Mouse (Mus musculus): ENCODE data around the gene Lrrc36. TPM values are rescaled to one million over a fixed set of nuclear protein-coding genes. Genes with fewer than 3 reads are reported as not detected.

The Lrrc36 gene
- polyA plus RNA-seq, 1 experiment from 2014 or later: 0.16 TPM

GRCm38 (mm10) chr8:105466700-105467291, 53.4 kb downstream of the Lrrc36 start:
- no peaks in the 10 kb centered on the region for H3K9me3 ChIP-seq (ENCODE audit: control insufficient read depth, low read length)
- no peak overlapping the region for H3K27ac ChIP-seq (ENCODE audit: low read depth)
- no peaks in the 10 kb centered on the region for H3K27me3 ChIP-seq (replicated peaks; ENCODE audit: control insufficient read depth, insufficient read depth, low read length)
- H3K36me3 ChIP-seq (ENCODE audit: control insufficient read depth, insufficient read depth, low read length): no peaks in the 10 kb centered on the region
- H3K9ac ChIP-seq (ENCODE audit: low read length): no peak overlapping the region
- DNase-seq (ENCODE audit: low spot score) (no peak), ATAC-seq (replicated peaks; ENCODE audit: low FRiP score, low TSS enrichment, low read depth) (no peak)
- H3K4me3 ChIP-seq (ENCODE audit: low read depth, low read length): no peak overlapping the region
- WGBS: 75% methylated on average over 7 of the region's 7 CpGs
- H3K4me1 ChIP-seq (replicated peaks; ENCODE audit: control insufficient read depth, insufficient read depth, low read length): peaks cover 11% of the 10 kb centered on the region; the same call in 1 of the 2 replicates
- H3K4me2 ChIP-seq (ENCODE audit: low read length): no peak overlapping the region

GRCm38 (mm10) chr8:105467396-105467985, 54.1 kb downstream of the Lrrc36 start:
- Histone ChIP-seq H3K9me3 (ENCODE audit: control insufficient read depth, low read length) (no peaks in the 10 kb centered on the region), H3K4me1 (replicated peaks; ENCODE audit: control insufficient read depth, insufficient read depth, low read length) (peaks cover 11% of the 10 kb centered on the region; the same call in 1 of the 2 replicates), H3K36me3 (ENCODE audit: control insufficient read depth, insufficient read depth, low read length) (no peaks in the 10 kb centered on the region), H3K4me2 (ENCODE audit: low read length) (no peak overlapping the region), H3K9ac (ENCODE audit: low read length) (no peak overlapping the region), H3K27me3 (replicated peaks; ENCODE audit: control insufficient read depth, insufficient read depth, low read length) (0 out of 2 replicates have a peak, but pooled peaks cover 2% of the 10 kb centered on the region), H3K27ac (ENCODE audit: low read depth) (no peak overlapping the region), H3K4me3 (ENCODE audit: low read depth, low read length) (no peak overlapping the region)
- DNase-seq (ENCODE audit: low spot score) (no peak), ATAC-seq (replicated peaks; ENCODE audit: low FRiP score, low TSS enrichment, low read depth) (no peak)
- WGBS: 91% methylated on average over 10 of the region's 10 CpGs

GRCm38 (mm10) chr8:105468002-105468720, 54.8 kb downstream of the Lrrc36 start:
- Histone ChIP-seq H3K4me3 (ENCODE audit: low read depth, low read length) (no peak overlapping the region), H3K9ac (ENCODE audit: low read length) (no peak overlapping the region), H3K4me2 (ENCODE audit: low read length) (no peak overlapping the region), H3K27me3 (replicated peaks; ENCODE audit: control insufficient read depth, insufficient read depth, low read length) (peaks cover 7% of the 10 kb centered on the region), H3K27ac (ENCODE audit: low read depth) (no peak overlapping the region), H3K4me1 (replicated peaks; ENCODE audit: control insufficient read depth, insufficient read depth, low read length) (peaks cover 11% of the 10 kb centered on the region; the same call in 1 of the 2 replicates), H3K9me3 (ENCODE audit: control insufficient read depth, low read length) (no peaks in the 10 kb centered on the region), H3K36me3 (ENCODE audit: control insufficient read depth, insufficient read depth, low read length) (peaks cover 3% of the 10 kb centered on the region; the same call in 1 of the 2 replicates)
- no peak for ATAC-seq (replicated peaks; ENCODE audit: low FRiP score, low TSS enrichment, low read depth)
- WGBS: 90% methylated on average over 27 of the region's 27 CpGs
- no peak for DNase-seq (ENCODE audit: low spot score)

- H3K27me3 ChIP-seq (replicated peaks; ENCODE audit: control insufficient read depth, insufficient read depth, low read length): peaks cover 12% of the 10 kb centered on the region
- H3K9ac ChIP-seq (ENCODE audit: low read length): peak overlapping the region; percentile 13; the same call in 1 of the 2 replicates
- H3K4me2 ChIP-seq (ENCODE audit: low read length): no peak overlapping the region
- no peak for ATAC-seq (replicated peaks; ENCODE audit: low FRiP score, low TSS enrichment, low read depth)
- H3K27ac ChIP-seq (ENCODE audit: low read depth): no peak overlapping the region
- 42% methylated on average over 6 of the region's 6 CpGs for WGBS
- H3K4me1 ChIP-seq (replicated peaks; ENCODE audit: control insufficient read depth, insufficient read depth, low read length): peaks cover 11% of the 10 kb centered on the region; the same call in 1 of the 2 replicates
- no peak overlapping the region for H3K4me3 ChIP-seq (ENCODE audit: low read depth, low read length)
- peaks cover 4% of the 10 kb centered on the region; the same call in 1 of the 2 replicates for H3K36me3 ChIP-seq (ENCODE audit: control insufficient read depth, insufficient read depth, low read length)
- no peaks in the 10 kb centered on the region for H3K9me3 ChIP-seq (ENCODE audit: control insufficient read depth, low read length)
- no peak for DNase-seq (ENCODE audit: low spot score)
Observed at GRCm38 (mm10) chr8:105469041-105469695, 55.8 kb downstream of the Lrrc36 start.

- no peak for ATAC-seq (replicated peaks; ENCODE audit: low FRiP score, low TSS enrichment, low read depth)
Observed at GRCm38 (mm10) chr8:105469816-105470215, 56.4 kb downstream of the Lrrc36 start.

GRCm38 (mm10) chr8:105470262-105470661, 56.9 kb downstream of the Lrrc36 start:
- Histone ChIP-seq H3K4me1 (replicated peaks; ENCODE audit: control insufficient read depth, insufficient read depth, low read length) (peaks cover 18% of the 10 kb centered on the region; the same call in 1 of the 2 replicates), H3K36me3 (ENCODE audit: control insufficient read depth, insufficient read depth, low read length) (peaks cover 4% of the 10 kb centered on the region; the same call in 1 of the 2 replicates), H3K4me2 (ENCODE audit: low read length) (no peak overlapping the region), H3K4me3 (ENCODE audit: low read depth, low read length) (no peak overlapping the region), H3K27ac (ENCODE audit: low read depth) (no peak overlapping the region), H3K27me3 (replicated peaks; ENCODE audit: control insufficient read depth, insufficient read depth, low read length) (peaks cover 12% of the 10 kb centered on the region), H3K9me3 (ENCODE audit: control insufficient read depth, low read length) (no peaks in the 10 kb centered on the region), H3K9ac (ENCODE audit: low read length) (no peak overlapping the region)
- DNase-seq (ENCODE audit: low spot score) (no peak), ATAC-seq (replicated peaks; ENCODE audit: low FRiP score, low TSS enrichment, low read depth) (no peak)
- 75% methylated on average over 5 of the region's 5 CpGs for WGBS

More at GRCm38 (mm10) chr8:105469816-105470215, 56.4 kb downstream of the Lrrc36 start:
- Histone ChIP-seq H3K36me3 (ENCODE audit: control insufficient read depth, insufficient read depth, low read length) (peaks cover 4% of the 10 kb centered on the region; the same call in 1 of the 2 replicates), H3K9ac (ENCODE audit: low read length) (no peak overlapping the region), H3K4me2 (ENCODE audit: low read length) (no peak overlapping the region), H3K27ac (ENCODE audit: low read depth) (no peak overlapping the region), H3K9me3 (ENCODE audit: control insufficient read depth, low read length) (no peaks in the 10 kb centered on the region), H3K27me3 (replicated peaks; ENCODE audit: control insufficient read depth, insufficient read depth, low read length) (peaks cover 12% of the 10 kb centered on the region), H3K4me3 (ENCODE audit: low read depth, low read length) (no peak overlapping the region), H3K4me1 (replicated peaks; ENCODE audit: control insufficient read depth, insufficient read depth, low read length) (peaks cover 17% of the 10 kb centered on the region; the same call in 1 of the 2 replicates)
- DNase-seq (ENCODE audit: low spot score): no peak
- WGBS: 96% methylated on average over 5 of the region's 5 CpGs

GRCm38 (mm10) chr8:105470681-105471313, 57.4 kb downstream of the Lrrc36 start:
- DNase-seq (ENCODE audit: low spot score): no peak
- WGBS: 21% methylated on average over 11 of the region's 11 CpGs

More at GRCm38 (mm10) chr8:105470681-105471313, 57.4 kb downstream of the Lrrc36 start:
- Histone ChIP-seq H3K9ac (ENCODE audit: low read length) (peak overlapping the region; percentile 25), H3K4me3 (ENCODE audit: low read depth, low read length) (peak overlapping the region; percentile 27), H3K9me3 (ENCODE audit: control insufficient read depth, low read length) (no peaks in the 10 kb centered on the region), H3K27me3 (replicated peaks; ENCODE audit: control insufficient read depth, insufficient read depth, low read length) (peaks cover 12% of the 10 kb centered on the region), H3K36me3 (ENCODE audit: control insufficient read depth, insufficient read depth, low read length) (peaks cover 4% of the 10 kb centered on the region; the same call in 1 of the 2 replicates), H3K27ac (ENCODE audit: low read depth) (no peak overlapping the region), H3K4me1 (replicated peaks; ENCODE audit: control insufficient read depth, insufficient read depth, low read length) (peaks cover 18% of the 10 kb centered on the region; the same call in 1 of the 2 replicates), H3K4me2 (ENCODE audit: low read length) (peak overlapping the region; percentile 52)
- no peak; the same call in 1 of the 2 replicates for ATAC-seq (replicated peaks; ENCODE audit: low FRiP score, low TSS enrichment, low read depth)

All from intestine, embryonic 14.5 days (tissue).